Mouse (Mus musculus): ENCODE results near the gene Rgs3. TPM values are rescaled to one million over a fixed set of nuclear protein-coding genes. Genes with fewer than 3 reads are reported as not detected.

The Rgs3 gene
- 35.4 and 35.5 TPM in 2 replicates for polyA plus RNA-seq (2016; fragmentation: Nextera tagmentation; extraction: Ambion mirVana)

DNA sequence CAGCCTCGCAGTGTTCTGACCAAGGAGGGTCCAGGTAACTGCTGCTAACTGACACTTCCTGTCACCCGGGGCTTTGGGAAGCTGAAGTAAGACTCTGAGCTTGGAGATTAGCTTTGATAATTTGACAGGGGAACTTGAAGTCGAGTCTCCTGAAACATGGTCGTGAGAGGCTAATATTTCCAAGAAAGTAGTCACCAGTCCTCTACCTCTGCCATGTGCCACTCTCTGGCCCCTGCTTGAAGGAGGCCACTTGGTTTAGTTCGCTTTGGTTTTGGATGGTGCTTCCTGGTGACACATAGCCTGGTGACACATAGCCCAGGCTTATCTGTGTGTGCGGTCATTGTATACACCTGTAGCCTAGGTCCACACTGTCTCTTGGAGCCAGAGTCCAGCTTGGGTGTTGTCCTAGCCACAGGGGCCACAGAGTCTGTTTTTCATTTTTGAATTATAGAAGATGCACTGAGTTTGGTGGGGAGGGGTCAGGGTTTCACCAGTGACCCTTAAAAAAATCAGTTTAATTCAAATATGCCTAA, at the start of gene Rgs3:
Gene Rgs3 (plus strand): TSS at position 51 of the 533 bp plus-strand sequence.
- no peaks in the 10 kb centered on the region for H3K36me3 ChIP-seq (replicated peaks)
- 63% methylated on average over 6 of the region's 6 CpGs for WGBS

DNA sequence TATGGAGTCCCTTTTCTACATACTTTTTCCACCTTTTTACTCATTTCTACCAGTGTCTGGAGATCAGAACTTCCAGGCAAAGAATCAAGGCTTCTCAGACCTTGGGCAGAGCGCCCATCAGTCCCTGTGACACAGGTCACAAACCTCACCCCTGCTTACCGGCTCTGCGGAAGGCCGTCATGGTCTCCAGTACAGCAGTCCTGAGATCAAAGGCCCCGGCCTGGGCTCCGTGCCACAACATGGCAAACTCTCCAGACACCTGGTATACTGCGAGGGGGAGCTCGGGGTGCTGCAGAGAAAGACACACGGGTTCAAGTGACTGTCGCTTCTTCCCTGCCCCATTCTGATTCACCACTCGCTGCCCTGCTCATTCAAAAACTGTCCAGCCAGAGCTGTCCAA, 49.7 kb upstream of the Rgs3 start:
- H3K9me3 ChIP-seq, result no peaks in the 10 kb centered on the region
- no peak for DNase-seq (ENCODE audit: low spot score)
- H3K4me3 ChIP-seq, result no peak overlapping the region
- no peak overlapping the region for H3K27ac ChIP-seq (replicated peaks)
- WGBS, result 93% methylated on average over 11 of the region's 11 CpGs
- peaks cover 71% of the 10 kb centered on the region for H3K36me3 ChIP-seq (replicated peaks)
- peaks cover 5% of the 10 kb centered on the region; the same call in 1 of the 2 replicates for H3K4me1 ChIP-seq
- no peaks in the 10 kb centered on the region for H3K27me3 ChIP-seq (replicated peaks; ENCODE audit: low read depth, poor library complexity, severe bottlenecking)

More for the DNA sequence above, at the start of gene Rgs3:
- Histone ChIP-seq H3K9me3 (no peaks in the 10 kb centered on the region), H3K4me1 (peaks cover 12% of the 10 kb centered on the region), H3K4me3 (no peak within 1 kb of the TSS), H3K27me3 (replicated peaks; ENCODE audit: low read depth, poor library complexity, severe bottlenecking) (no peaks in the 10 kb centered on the region), H3K27ac (replicated peaks) (no peak within 1 kb of the TSS)
- DNase-seq (ENCODE audit: low spot score), result no peak

DNA sequence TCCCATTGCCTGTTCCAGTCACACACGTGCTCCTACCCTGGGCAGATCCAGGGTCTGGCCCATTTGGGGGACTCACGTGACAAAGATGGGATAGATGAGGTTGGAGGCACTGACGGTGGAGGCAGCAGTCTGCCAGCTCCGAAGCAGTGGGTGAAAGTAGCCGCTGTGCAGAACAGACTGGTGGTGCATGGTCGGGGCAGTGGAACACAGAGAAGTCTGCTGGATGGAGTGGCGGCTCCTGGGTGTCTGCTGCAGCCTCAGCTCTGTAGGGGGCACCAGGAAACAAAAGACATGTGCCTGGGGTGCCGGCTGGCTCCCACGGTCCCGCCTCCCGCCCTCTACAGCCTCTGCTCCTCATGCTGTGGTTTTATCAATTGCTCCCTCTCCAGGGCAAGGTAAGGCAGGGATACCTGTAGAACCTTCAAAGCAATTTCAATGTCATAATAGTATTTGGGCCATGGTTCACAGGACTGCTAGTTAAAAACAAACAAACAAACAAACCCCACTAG, 45.6 kb upstream of the Rgs3 start:
- Histone ChIP-seq H3K27me3 (replicated peaks; ENCODE audit: low read depth, poor library complexity, severe bottlenecking) (no peaks in the 10 kb centered on the region), H3K4me1 (peaks cover 41% of the 10 kb centered on the region), H3K9me3 (no peaks in the 10 kb centered on the region), H3K36me3 (replicated peaks) (peaks cover 51% of the 10 kb centered on the region), H3K27ac (replicated peaks) (no peak overlapping the region), H3K4me3 (no peak overlapping the region)
- no peak for DNase-seq (ENCODE audit: low spot score)
- WGBS, result 58% methylated on average over 11 of the region's 11 CpGs

DNA sequence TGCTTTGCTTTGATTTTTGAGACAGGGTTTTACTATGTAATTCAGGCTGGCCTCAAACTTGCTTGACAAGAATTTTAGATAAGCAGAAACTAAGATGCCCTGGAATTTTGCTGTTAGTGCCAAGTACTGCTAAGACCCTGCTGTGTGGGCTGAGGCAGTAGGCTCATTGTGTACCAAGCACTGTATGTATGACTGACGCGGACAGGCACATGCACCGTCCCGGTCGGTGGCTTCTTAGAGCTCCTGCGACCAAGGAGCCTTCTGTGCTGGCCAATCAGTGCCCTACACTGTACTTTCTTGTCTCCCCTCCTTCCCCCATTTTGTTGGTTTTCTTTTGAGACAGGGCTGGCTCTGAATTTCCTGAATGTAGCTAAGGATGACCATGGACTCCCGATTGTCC, 44.7 kb upstream of the Rgs3 start:
- 88% methylated on average over 7 of the region's 7 CpGs for WGBS

GRCm38 (mm10) chr4:62515490-62515889, 44.2 kb upstream of the Rgs3 start:
- Histone ChIP-seq H3K9me3 (no peaks in the 10 kb centered on the region), H3K4me3 (peak overlapping the region; percentile 21), H3K4me1 (peaks cover 54% of the 10 kb centered on the region), H3K36me3 (replicated peaks) (peaks cover 37% of the 10 kb centered on the region), H3K27ac (replicated peaks) (peak overlapping the region; percentile 70), H3K27me3 (replicated peaks; ENCODE audit: low read depth, poor library complexity, severe bottlenecking) (no peaks in the 10 kb centered on the region)
- DNase-seq (ENCODE audit: low spot score), result no peak
- WGBS, result 86% methylated on average over 3 of the region's 3 CpGs

More for the DNA sequence above, 44.7 kb upstream of the Rgs3 start:
- no peak overlapping the region for H3K27ac ChIP-seq (replicated peaks)
- no peak for DNase-seq (ENCODE audit: low spot score)
- H3K36me3 ChIP-seq (replicated peaks), result peaks cover 42% of the 10 kb centered on the region
- H3K4me1 ChIP-seq, result peaks cover 49% of the 10 kb centered on the region
- no peaks in the 10 kb centered on the region for H3K9me3 ChIP-seq
- H3K4me3 ChIP-seq, result no peak overlapping the region
- no peaks in the 10 kb centered on the region for H3K27me3 ChIP-seq (replicated peaks; ENCODE audit: low read depth, poor library complexity, severe bottlenecking)

GRCm38 (mm10) chr4:62516079-62516478, 43.6 kb upstream of the Rgs3 start:
- Histone ChIP-seq H3K27me3 (replicated peaks; ENCODE audit: low read depth, poor library complexity, severe bottlenecking) (no peaks in the 10 kb centered on the region), H3K4me3 (peak overlapping the region; percentile 21), H3K36me3 (replicated peaks) (peaks cover 31% of the 10 kb centered on the region), H3K27ac (replicated peaks) (peak overlapping the region; percentile 70), H3K9me3 (no peaks in the 10 kb centered on the region), H3K4me1 (peaks cover 56% of the 10 kb centered on the region)
- DNase-seq (ENCODE audit: low spot score), result no peak
- 46% methylated on average over 2 of the region's 2 CpGs for WGBS

DNA sequence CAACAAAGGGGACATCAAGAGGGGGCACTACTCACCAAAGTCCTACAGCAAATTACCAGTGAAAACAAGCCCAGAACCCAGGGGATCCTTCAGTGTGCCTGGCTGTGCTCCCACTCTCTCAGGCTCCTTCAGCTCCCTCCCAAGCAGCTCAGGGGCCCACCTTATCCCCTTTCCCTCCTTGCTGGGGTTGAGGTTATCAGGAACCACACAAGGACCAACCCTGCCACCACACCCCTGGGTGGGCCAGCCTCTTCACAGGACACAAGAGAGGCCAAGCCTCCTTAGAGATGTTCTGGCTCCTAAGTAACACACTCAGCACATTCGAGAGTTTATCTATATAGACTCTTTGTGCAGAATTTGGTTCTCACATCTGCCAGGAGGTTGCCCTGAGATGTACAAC, 43.1 kb upstream of the Rgs3 start:
- Histone ChIP-seq H3K4me3 (peak overlapping the region; percentile 21; the same call in 1 of the 2 replicates), H3K27me3 (replicated peaks; ENCODE audit: low read depth, poor library complexity, severe bottlenecking) (no peaks in the 10 kb centered on the region), H3K27ac (replicated peaks) (peak overlapping the region; percentile 48; the same call in 1 of the 2 replicates), H3K36me3 (replicated peaks) (peaks cover 28% of the 10 kb centered on the region), H3K4me1 (peaks cover 56% of the 10 kb centered on the region), H3K9me3 (no peaks in the 10 kb centered on the region)
- DNase-seq (ENCODE audit: low spot score), result no peak
- 84% methylated on average over 1 of the region's 1 CpGs for WGBS

- WGBS, result 91% methylated on average over 8 of the region's 8 CpGs
- DNase-seq (ENCODE audit: low spot score), result no peak
- Histone ChIP-seq H3K36me3 (replicated peaks) (peaks cover 27% of the 10 kb centered on the region), H3K27ac (replicated peaks) (peak overlapping the region; percentile 48; the same call in 1 of the 2 replicates), H3K4me1 (peaks cover 56% of the 10 kb centered on the region), H3K9me3 (no peaks in the 10 kb centered on the region), H3K27me3 (replicated peaks; ENCODE audit: low read depth, poor library complexity, severe bottlenecking) (no peaks in the 10 kb centered on the region), H3K4me3 (0 out of 2 replicates have a peak overlapping the region, but pooled peaks have one; percentile 71)
These were observed 42.6 kb upstream of the Rgs3 start for GRCm38 (mm10) chr4:62517046-62517445.

DNA sequence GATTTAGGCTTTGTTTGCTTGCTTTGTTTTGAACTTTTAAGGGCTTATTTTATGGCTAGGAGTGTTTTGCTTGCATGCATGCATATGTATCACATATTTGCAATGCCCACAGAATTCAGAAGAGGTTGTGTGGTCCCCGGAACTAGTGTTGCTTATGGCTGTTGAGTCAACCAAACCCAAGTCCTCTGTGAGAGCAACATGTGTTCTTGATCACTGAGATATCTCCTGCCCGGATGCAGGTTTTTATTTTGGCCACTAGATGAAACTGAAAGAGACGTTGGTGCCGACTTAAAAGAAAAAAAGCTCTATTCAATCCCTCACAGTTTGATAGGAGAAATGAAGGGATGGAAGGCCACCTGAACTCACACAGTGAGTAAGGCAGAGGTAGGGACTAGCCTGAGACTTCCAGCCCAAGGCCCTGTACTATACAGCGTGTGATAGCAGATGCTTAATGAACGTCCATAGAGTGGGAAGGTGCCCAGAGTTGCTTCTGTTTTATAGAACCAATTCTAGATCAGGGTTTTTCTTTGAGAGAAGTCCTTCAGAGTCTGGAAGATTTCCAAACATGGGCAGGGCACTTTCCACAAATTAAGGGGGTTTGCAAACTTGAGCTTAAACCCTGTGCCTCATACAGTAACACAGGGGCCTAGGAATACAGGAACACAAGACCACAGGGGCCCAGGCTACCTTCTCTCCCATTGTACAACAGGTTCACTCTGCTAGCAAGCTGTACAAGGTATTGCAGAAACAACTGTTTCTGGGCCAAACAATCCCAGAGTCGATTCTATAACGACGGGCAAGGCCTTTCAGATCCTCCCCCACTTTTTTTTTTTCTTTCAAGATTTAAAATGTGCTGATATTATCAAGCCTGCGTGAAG, 41.9 kb upstream of the Rgs3 start:
- WGBS, result 75% methylated on average over 10 of the region's 10 CpGs
- DNase-seq (ENCODE audit: low spot score), result no peak
- H3K27me3 ChIP-seq (replicated peaks; ENCODE audit: low read depth, poor library complexity, severe bottlenecking), result no peaks in the 10 kb centered on the region
- peaks cover 27% of the 10 kb centered on the region for H3K36me3 ChIP-seq (replicated peaks)
- H3K27ac ChIP-seq (replicated peaks), result peak overlapping the region; percentile 48
- peak overlapping the region; percentile 71 for H3K4me3 ChIP-seq
- peaks cover 56% of the 10 kb centered on the region for H3K4me1 ChIP-seq
- no peaks in the 10 kb centered on the region for H3K9me3 ChIP-seq

GRCm38 (mm10) chr4:62518416-62519121, 41.1 kb upstream of the Rgs3 start:
- Histone ChIP-seq H3K36me3 (replicated peaks) (peaks cover 27% of the 10 kb centered on the region), H3K27me3 (replicated peaks; ENCODE audit: low read depth, poor library complexity, severe bottlenecking) (no peaks in the 10 kb centered on the region), H3K4me1 (peaks cover 59% of the 10 kb centered on the region), H3K9me3 (no peaks in the 10 kb centered on the region), H3K4me3 (peak overlapping the region; percentile 71), H3K27ac (replicated peaks) (peak overlapping the region; percentile 88)
- DNase-seq (ENCODE audit: low spot score), result no peak
- 53% methylated on average over 13 of the region's 13 CpGs for WGBS

- H3K4me1 ChIP-seq, result peaks cover 62% of the 10 kb centered on the region
- WGBS, result 3% methylated on average over 26 of the region's 26 CpGs
- H3K36me3 ChIP-seq (replicated peaks), result peaks cover 25% of the 10 kb centered on the region
- H3K27ac ChIP-seq (replicated peaks), result peak overlapping the region; percentile 88
- H3K4me3 ChIP-seq, result peak overlapping the region; percentile 71
- H3K9me3 ChIP-seq, result no peaks in the 10 kb centered on the region
- no peak for DNase-seq (ENCODE audit: low spot score)
- H3K27me3 ChIP-seq (replicated peaks; ENCODE audit: low read depth, poor library complexity, severe bottlenecking), result no peaks in the 10 kb centered on the region
These were observed 40.4 kb upstream of the Rgs3 start for GRCm38 (mm10) chr4:62519122-62519848.

DNA sequence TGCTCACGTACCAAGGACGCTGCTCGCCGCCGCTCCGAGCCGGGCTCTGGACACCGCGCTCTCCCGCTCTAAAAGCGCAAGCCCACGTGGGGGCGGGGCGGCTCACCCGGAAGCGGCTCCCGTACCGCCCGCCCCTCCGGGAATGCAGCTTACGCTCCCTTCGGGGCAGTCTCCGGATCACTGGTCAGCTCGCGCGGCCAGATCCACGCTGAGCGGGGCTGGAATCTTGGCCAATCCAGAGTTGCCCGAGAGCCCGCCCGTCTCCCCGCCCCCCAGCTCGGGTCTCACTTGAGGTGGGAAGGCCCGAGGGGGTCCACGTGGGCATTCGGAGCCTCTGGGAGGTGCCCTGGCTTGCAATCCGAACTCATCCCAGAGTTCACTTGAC, 39.8 kb upstream of the Rgs3 start, which contains the start of gene Alad:
Gene Alad (minus strand): TSS at position 70 of the 385 bp plus-strand sequence.
- H3K4me1 ChIP-seq, result peaks cover 66% of the 10 kb centered on the region
- no peaks in the 10 kb centered on the region for H3K9me3 ChIP-seq
- H3K36me3 ChIP-seq (replicated peaks), result peaks cover 25% of the 10 kb centered on the region
- H3K4me3 ChIP-seq, result peak within 1 kb of the TSS; percentile 71
- WGBS, result under 1% methylated on average over 37 of the region's 37 CpGs
- no peaks in the 10 kb centered on the region for H3K27me3 ChIP-seq (replicated peaks; ENCODE audit: low read depth, poor library complexity, severe bottlenecking)
- peak within 1 kb of the TSS; percentile 88 for H3K27ac ChIP-seq (replicated peaks)
- DNase-seq (ENCODE audit: low spot score), result peak; percentile 92

Data from embryonic facial prominence, embryonic 10.5 days (tissue).